Mouse (Mus musculus) ovary, adult 18-20 months (tissue): ENCODE results near the gene Ly6g6f.
"Not testable (repeated sequence)": the region's sequence is repeated elsewhere in the genome, so short reads cannot be mapped to it uniquely, and the experiment has no call there.

Source experiments
- DNase-seq: peaks from one replicate; pipeline ENCODE4 v3.0.0; 2022; ENCODE audit warnings: low spot score, mixed read lengths

The Ly6g6f gene

GRCm38 (mm10) chr17:35052271-35052798 is 33.1 kb downstream of the Ly6g6f start:
- no peak for DNase-seq

DNA sequence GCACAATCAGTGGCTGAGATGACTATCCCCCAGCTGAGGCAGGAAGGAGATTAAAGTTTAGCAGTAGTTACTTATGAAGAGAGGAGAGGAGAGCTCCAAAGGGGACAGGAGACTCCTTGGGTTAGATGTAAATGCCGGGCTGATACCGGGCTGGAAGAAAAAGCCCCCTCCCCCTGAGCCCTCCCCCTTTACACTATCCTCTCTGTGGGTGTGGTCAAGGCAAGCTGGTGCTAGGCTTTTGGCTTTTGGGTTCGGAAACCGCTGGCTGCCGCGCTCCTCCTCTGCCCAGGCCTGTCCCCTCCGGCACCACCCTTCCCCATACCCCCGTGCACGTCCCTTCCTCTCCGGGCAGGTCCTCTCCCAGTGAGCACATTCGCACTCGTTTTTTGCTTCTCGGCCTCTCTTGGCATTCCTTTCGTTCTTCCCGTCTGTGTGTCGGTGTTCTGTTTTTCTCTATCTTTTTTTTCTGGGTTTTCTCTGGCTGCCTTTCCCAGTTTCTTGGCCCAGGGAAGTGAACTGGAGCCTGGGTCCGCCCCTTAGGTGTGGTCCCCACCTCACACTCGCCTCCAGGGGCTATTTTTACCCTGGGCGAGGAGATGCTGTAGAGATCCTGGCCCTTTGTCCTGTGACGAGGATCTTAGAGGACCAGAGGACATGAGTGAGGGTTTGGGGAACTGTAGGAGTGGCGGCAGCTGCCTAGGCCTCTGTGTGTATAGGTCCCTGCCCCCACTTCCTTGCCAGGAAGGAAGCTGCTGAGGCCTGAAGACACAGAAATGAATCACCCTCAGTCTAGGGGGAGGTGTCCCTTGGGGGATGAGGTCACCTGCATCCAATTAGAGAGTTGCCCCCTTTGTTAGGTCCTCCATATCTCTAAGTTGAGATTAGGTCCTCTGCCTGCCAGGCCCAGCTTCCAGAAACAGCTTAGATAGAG is 34.0 kb downstream of the Ly6g6f start:
- peak; percentile 61 for DNase-seq

GRCm38 (mm10) chr17:35050126-35050750 is 35.2 kb downstream of the Ly6g6f start:
- peak; percentile 60 for DNase-seq

GRCm38 (mm10) chr17:35049561-35050016 is 35.8 kb downstream of the Ly6g6f start, which contains the start of gene Clic1:
Gene Clic1, plus strand, starts transcription at chr17:35049966.
- DNase-seq: no peak

- no peak for DNase-seq
Observed at GRCm38 (mm10) chr17:35048932-35049440, 36.4 kb downstream of the Ly6g6f start.

DNA sequence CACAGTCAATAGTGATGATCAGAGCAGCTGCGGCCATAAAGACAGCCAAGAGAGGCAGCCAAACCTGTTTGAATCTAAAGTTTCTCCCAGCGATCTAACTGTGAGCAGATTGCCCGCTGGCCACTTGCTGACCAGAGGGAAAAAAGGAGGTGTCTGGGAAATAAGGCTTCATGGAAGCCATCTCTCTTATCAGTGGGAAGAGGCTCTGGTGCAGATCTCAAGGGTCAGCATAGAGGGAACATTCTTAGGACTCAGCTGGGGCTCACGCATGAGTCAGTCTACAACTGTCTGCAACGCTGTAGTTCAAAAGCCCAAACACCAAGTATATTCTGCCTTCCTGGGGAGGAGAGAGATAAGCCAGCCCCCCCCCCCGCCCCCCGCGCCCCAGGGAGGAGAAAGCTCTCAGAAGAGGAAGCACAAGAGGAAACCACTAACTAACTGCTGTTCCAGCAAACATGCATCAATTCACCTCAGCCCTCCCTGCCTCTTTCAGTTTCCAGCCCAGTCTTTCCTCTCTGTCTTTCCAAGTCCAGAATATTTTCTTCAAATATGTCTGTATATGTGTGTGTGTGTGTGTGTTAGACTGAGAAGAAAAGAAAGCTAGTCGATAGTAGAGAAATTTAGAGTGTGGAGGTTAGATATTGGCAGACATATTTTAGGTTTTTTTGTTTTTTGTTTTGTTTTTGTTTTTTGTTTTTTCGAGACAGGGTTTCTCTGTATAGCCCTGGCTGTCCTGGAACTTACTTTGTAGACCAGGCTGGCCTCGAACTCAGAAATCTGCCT is 37.1 kb downstream of the Ly6g6f start:
- DNase-seq: no peak

- no peak for DNase-seq
Observed at GRCm38 (mm10) chr17:35047688-35048087, 37.7 kb downstream of the Ly6g6f start.

GRCm38 (mm10) chr17:35046681-35047455 is 38.5 kb downstream of the Ly6g6f start, which contains the start of gene Msh5:
Gene Msh5, minus strand, starts transcription at chr17:35046745.
- peak; percentile 96 for DNase-seq

DNA sequence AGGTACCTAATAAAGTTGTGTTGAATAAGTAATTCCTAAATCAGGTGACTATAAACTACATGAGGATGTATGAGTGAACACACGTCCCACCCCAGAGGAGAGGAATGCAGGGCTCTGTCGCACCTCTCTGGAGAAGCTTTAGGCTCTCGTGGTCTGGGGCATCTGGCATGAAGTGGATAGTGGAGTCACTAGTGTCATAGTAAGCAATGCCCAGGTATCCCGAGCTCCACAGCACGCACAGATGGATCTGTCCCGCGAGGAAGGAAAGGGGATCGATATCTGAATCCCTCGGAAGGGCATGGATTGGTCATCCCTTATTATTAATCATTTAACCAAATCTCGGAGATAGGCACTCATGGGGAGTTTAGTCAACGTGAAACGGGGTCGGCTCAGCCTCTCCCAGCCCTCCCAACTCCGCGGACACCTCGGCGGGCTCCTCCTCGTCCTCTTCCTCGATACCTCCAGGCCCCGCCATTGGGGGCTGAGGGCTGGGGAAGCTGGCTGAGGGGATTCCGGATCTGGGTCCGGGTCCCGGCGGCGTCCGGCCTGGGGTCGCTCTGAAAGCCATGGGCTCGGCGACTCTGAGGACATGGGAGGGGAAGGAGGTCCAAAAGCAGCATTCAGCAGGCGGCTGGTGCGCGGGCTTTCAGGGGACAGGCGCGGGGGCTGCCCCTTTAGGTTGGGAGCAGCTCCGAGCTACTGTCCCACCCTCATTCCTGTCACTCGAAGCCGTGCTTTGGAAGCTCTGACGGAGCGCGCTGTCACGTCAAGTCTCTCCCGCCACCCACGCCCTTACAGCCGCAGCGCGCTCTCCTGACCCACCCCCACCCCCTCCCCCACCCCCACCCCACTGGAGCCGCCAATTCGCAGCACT is 39.4 kb downstream of the Ly6g6f start:
- DNase-seq: no peak

DNA sequence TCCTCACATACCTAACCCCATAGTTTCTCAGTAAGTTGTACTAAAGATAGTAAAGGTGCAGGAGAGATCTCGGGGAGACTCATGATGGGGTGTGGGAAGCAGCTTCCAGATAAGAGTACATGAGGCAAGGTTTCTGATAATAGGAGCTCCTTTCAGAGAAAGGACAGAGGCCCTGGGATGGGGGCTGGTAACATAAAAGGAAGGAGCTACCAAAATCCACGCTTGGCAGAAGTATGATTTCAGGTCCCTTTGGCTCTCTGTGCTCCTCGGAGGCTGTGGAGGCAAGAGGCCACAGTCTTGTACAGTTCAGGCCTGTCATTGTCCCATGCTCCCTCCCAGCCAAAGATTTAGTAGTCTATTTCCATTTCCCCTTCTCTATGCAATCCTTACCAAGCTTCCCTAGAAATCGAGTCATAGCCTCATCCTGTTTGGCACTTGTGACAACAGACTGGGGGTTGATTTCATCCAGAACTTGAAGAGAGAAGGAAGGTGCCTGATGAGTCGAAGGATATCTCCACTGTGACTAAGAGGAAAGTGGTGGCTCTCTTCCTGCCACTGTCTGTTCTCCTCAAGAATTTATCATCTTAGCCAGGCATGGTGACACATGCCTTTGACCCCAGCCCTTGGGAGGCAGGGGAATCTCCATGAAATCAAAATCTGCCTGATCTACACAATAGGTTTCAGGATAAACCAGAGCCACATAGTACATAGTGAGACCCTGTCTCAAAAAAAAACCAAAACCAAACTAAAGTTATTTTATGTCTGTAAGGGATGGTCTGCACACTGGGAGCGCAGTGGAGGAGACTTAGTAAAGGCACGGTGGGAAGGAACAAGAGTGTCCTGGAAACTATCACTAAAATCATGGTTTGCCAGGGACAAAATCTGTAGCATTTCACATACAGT is 40.3 kb downstream of the Ly6g6f start:
- DNase-seq: no peak

DNA sequence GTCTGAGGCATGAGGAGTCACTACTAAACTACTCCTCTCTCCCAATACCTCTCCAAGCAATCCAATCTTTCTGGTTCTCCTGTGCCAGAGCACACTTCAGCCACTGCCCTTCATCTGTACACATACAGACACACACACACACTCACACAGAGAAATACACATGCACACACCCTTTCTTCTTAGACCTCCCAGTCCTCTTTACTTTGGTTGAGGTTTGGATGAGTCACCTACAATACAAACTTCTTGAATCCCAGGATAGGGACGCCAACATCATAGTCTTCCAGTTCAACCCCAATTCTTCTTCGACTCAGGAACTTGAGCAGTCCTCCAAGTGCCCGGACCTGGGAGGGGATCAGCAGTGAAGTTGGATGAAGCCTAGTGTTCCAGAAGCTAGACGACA is 41.6 kb downstream of the Ly6g6f start:
- no peak for DNase-seq

DNA sequence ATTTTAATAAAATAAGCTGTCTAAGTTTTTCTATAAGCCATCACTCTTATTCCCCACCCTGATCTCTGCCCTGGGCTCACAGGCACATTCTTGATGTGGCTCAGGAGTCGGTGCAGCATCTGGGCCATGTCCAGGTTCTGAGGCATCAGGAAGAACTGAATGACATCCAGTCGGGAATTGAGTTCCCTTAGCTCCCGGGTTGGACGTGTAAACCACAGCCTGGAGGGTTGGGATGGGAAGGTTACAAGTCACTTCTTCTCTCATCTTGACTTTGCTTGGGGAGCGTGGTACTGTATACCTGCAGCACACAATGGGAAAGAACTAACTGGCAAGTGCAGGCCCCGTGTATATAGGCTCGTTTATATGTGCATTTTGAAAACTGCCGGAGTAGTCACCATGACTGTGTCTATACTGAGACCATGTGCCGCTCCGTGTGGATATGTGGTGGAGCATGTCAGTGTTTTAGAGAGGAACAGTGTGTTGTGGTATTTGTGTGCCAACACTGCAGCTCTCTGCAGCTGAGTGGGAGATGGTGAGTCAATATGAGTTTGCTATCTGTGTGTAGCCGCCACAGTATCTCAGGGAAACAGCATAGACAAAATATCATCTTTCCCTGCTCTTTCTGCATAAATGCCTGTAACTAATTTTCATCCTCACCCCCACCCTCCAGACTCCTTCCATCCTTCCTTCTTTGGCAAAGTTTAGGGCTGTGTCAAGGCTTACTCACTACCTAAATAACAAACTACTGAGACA is 46.1 kb downstream of the Ly6g6f start:
- no peak for DNase-seq

GRCm38 (mm10) chr17:35034896-35035295 is 50.5 kb downstream of the Ly6g6f start:
- DNase-seq: no peak

DNA sequence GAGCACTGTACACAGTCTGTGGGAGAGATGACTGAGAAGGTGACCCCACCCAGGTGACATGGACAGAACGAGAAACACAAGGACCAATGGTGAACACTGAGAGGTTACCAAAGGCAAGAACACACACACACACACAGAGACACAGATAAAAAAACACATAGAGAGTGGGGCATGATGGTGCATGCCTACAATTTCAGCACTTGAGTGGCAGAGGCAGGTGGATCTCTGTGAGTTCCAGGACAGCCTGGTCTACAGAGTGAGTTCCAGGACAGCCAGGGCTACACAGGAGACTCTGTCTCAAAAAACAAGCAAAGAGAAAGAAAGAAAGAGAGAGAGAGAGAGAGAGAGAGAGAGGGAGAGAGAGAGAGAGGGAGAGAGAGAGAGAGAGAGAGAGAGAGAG is 51.7 kb downstream of the Ly6g6f start:
- DNase-seq: not testable (repeated sequence)

DNA sequence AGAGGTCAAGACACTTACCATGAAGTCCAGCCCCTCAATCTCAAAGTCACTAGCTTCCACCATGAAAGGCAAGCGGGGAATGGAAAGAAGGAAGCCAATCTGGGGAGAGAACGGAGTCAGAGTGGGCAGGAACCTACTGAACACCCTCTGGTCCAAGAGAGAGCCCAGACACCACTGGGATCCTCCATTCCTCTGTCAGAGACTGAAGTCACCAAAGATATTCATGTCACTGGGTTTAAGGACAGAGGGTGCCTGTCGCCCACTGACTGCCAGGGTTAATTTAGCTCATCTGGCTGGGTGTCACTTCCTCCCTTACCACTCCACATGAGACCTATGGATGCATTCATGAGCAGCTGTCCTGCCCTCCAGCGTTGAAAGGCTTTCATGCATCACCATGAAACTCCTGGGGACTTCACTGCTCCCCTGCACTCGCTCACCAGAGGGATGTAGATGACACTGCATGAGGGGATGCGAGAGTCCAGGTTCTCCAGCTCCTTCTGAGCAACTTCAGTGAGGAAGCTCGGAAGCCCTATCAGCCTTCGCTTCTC is 53.0 kb downstream of the Ly6g6f start:
- no peak for DNase-seq

DNA sequence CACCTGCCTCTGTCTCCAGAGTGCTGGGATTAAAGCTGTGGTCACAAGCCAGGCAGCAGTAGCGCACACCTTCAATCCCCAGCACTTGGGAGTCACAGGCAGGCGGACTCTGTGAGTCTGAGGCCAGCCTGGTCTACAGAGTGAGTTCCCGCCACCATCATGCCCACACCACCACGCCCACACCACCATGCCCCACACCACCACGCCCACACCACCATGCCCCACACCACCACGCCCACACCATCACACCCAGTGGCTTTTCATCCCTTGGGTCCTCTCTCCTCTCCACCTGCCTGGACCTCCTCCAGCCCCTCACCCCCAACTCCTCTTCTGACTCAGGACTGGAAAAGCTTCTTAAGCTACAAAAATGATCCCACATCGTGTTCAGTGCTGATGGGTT is 53.5 kb downstream of the Ly6g6f start:
- no peak for DNase-seq

GRCm38 (mm10) chr17:35031272-35031671 is 54.1 kb downstream of the Ly6g6f start:
- DNase-seq: no peak
